Mouse (Mus musculus) kidney, postnatal 36 days (tissue): ENCODE measurements at regions not wholly inside any gene's neighbourhood (a gene's known extent, or its start where the extent isn't known, plus 50 kb on each side); places are given as distances from the start of the nearest gene placed in this dataset.
"Not testable (repeated sequence)": the region's sequence is repeated elsewhere in the genome, so short reads cannot be mapped to it uniquely, and the experiment has no call there.

Experiments used
- DNase-seq, 2 experiments: peaks; one replicate each; pipeline ENCODE4 v3.0.0; 2021 to 2022; ENCODE audit warnings: mixed read lengths in 2 of 2

GRCm38 (mm10) chr2:63580489-63581139 lies 396.5 kb upstream of the Kcnh7 start:
- no peak for DNase-seq

- no peak for DNase-seq
Observed at GRCm38 (mm10) chr2:63575172-63575571, 391.1 kb upstream of the Kcnh7 start.

GRCm38 (mm10) chr2:63574008-63574703 lies 390.1 kb upstream of the Kcnh7 start:
- DNase-seq: no peak

GRCm38 (mm10) chr2:63573015-63573807 lies 389.1 kb upstream of the Kcnh7 start:
- DNase-seq: no peak

- DNase-seq: no peak
Observed at GRCm38 (mm10) chr2:63556858-63557419, 372.9 kb upstream of the Kcnh7 start.

- not testable (repeated sequence) for DNase-seq
Observed at GRCm38 (mm10) chr2:63541836-63542235, 357.7 kb upstream of the Kcnh7 start.

GRCm38 (mm10) chr2:63518534-63518933 lies 334.4 kb upstream of the Kcnh7 start:
- DNase-seq: no peak

GRCm38 (mm10) chr2:63513554-63514226 lies 329.6 kb upstream of the Kcnh7 start:
- peak in 1 of 2 experiments; percentile 5 for DNase-seq

- DNase-seq: peak in 1 of 2 experiments; percentile 55
Observed at GRCm38 (mm10) chr2:63503939-63504338, 319.9 kb upstream of the Kcnh7 start.

GRCm38 (mm10) chr2:63476411-63476810 lies 292.3 kb upstream of the Kcnh7 start:
- DNase-seq: no peak

GRCm38 (mm10) chr2:63475255-63475654 lies 291.2 kb upstream of the Kcnh7 start:
- DNase-seq: no peak

- peak; percentile 33 to 52 for DNase-seq
Observed at GRCm38 (mm10) chr2:63473699-63474098, 289.6 kb upstream of the Kcnh7 start.

- DNase-seq: no peak
Observed at GRCm38 (mm10) chr2:63472248-63472647, 288.2 kb upstream of the Kcnh7 start.

GRCm38 (mm10) chr2:63459112-63459511 lies 275.0 kb upstream of the Kcnh7 start:
- no peak for DNase-seq

GRCm38 (mm10) chr2:63454263-63455011 lies 270.4 kb upstream of the Kcnh7 start:
- DNase-seq: no peak

- DNase-seq: no peak
Observed at GRCm38 (mm10) chr2:63452891-63453290, 268.8 kb upstream of the Kcnh7 start.

- DNase-seq: no peak
Observed at GRCm38 (mm10) chr2:63452164-63452563, 268.1 kb upstream of the Kcnh7 start.

GRCm38 (mm10) chr2:63434327-63434726 lies 250.2 kb upstream of the Kcnh7 start:
- no peak for DNase-seq

GRCm38 (mm10) chr2:63405405-63405804 lies 221.3 kb upstream of the Kcnh7 start:
- DNase-seq: no peak
